Mouse (Mus musculus) lung, postnatal 0 days (tissue): ENCODE results near the gene Adgra1.

Source experiments
- CTCF ChIP-seq: IDR thresholded peaks from 2 replicates; pipeline ENCODE4 v1.5.1; 2016; ENCODE audit warnings: antibody characterized with exemption, mild to moderate bottlenecking
- EP300 ChIP-seq: IDR thresholded peaks from 2 replicates; pipeline ENCODE4 v1.6.1; 2016; ENCODE audit warnings: antibody characterized with exemption, mild to moderate bottlenecking, control low read depth

GRCm38 (mm10) chr7:139908176-139908575 is 74.2 kb downstream of the Adgra1 start:
- TF ChIP-seq EP300, result no peak
- TF ChIP-seq CTCF, result no peak
